Mouse (Mus musculus) layer of hippocampus, postnatal 14 days (tissue): ENCODE results near the gene Ccn5. TPM values are rescaled to one million over a fixed set of nuclear protein-coding genes. Genes with fewer than 3 reads are reported as not detected.

ENCODE experiments used
- DNase-seq, 2 experiments: peaks; one replicate each; pipeline ENCODE4 v3.0.0; 2021 to 2022; ENCODE audit warnings: low spot score in 2 of 2, mixed read lengths in 1 of 2
- long read RNA-seq, 2 experiments: library from polyadenylated mRNA; stranded (forward); transcript quantifications; one replicate each; pipeline ENCODE4 v2.0.0; 2021
- total RNA-seq, 2 experiments: library from RNA; stranded (reverse); gene quantifications; 2 replicates each; pipeline ENCODE4 v1.2.3; 2021

The Ccn5 gene
- not detected for total RNA-seq
- long read RNA-seq, experiment 1 = 0 reads
- long read RNA-seq, experiment 2 = 0 reads

DNA sequence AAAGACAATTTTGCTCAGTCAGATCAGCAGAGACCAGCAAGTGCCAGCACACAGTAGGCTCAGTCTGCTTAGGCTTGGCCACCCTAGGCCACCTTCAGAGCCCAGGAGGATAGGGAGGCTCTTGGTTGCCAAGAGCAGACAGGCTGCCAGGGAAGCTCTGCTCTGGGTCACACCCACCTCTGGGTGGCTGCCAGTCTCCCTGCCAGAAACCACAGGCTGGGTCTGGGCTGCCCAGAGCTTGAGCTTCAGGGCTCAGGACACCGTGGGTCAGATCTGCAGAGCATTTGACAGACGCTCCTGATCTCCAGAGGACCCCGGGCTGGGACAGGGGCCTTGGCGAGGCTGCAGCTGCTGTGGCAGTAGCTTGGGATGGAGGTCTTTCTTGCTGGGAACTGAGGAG, at the start of gene Ccn5:
TSS of gene Ccn5 (plus strand) at position 255 of the 400 bp plus-strand sequence.
- DNase-seq = peak in 1 of 2 experiments; percentile 26

DNA sequence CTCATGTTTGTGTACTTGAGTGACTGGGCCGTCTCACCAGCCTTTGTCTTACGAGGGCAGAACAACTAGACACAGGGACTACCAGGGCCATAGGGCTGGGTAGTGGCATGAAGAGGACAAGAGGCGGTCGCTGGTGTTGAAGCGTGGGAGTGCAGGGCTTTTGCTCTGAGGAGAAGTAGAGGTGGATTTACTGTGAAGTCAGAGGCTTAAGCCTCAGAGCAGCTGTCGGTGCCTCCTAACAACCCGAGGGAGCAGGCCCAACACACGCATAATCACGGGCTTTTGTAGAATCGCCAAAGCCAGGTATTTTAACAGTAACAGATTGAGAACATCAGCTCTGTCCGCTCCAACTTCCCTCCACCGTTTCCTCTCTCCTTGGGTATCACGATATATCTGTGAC, 44.0 kb upstream of the Ccn5 start:
- no peak for DNase-seq

DNA sequence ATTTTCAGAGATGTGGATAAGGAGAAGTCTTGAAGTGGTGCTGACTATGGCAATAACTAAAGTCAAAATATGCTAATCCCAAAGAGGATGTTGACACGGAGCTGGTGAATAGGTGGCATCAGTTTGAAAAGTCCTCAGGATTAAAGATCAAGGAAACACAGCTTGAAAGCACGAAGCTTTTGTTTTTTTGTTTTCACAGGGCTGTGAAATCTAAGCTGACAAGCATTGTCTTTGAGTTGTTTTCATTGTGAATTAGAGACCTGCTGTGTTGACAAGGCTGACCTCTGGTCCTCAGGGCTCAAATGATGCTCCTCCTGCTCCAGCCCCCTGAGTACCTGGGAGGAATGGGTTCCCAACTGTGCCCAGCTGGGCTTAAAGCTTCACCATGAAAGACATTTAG, 43.6 kb upstream of the Ccn5 start:
- DNase-seq = no peak

- DNase-seq = no peak
Observed at GRCm38 (mm10) chr2:163778896-163779295, 41.8 kb upstream of the Ccn5 start.

- DNase-seq = no peak
Observed at GRCm38 (mm10) chr2:163783368-163783767, 37.3 kb upstream of the Ccn5 start.

- DNase-seq = no peak
Observed at GRCm38 (mm10) chr2:163783901-163784300, 36.8 kb upstream of the Ccn5 start.

DNA sequence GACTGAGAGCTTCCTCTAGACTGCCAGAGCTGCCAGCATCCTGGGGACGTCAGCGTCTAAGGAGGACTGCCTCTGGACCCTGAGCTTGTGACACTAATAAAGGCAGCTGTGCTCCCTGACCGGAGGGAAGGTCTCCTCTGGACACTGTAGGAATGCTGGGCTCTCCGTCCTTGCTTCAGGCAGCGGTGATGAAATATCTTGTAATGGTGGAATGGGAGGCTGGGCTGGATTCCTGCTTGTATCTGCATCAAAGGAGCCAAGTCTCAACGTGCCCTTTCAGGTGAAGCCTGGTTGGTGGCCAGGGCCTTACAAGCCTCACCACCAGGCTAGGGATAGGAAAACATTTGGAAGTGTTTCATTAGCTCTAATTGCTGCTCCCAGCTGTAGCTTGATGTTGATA, 33.6 kb upstream of the Ccn5 start:
- no peak for DNase-seq

GRCm38 (mm10) chr2:163787709-163788108, 33.0 kb upstream of the Ccn5 start:
- DNase-seq = peak in 1 of 2 experiments; percentile 52

DNA sequence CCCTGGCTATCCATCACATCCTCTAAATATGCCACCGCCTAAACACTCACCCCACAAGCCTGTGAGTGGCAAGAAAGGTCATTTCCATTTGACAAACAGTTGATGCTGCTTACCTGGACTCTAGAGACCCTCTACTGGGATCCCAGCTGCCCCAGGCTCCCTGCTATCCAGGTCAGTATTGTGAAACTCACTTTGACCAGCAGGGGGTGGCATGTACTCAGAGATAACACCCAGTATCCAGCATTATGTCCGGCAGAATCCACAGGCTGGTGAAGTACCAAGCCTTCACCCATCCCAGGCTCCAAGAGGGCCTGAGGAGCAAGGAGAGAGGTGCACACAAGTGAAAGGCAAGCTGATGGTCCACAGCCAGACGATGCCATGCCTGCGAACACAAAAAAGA, 32.2 kb upstream of the Ccn5 start:
- DNase-seq = peak; percentile 74 to 83

DNA sequence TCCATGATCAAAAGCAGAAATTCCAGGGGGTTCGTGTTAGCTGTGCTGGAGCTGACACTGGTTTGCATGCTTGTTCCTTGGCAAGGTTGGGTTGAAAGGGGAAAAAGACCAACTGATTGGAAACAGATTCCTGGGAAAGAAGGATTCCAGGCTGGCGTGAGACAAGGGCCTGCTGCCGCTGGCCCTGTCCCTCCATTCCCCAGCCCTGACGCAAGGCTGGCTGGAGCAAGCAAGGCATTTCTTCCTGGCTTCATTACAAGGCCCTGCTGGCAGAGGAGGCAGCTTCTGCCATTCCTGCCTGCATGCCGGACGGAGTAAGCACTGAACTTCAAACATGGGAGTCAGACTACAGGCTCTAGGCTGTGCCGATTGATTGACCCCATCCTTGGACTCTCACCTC, 22.2 kb upstream of the Ccn5 start:
- no peak for DNase-seq

GRCm38 (mm10) chr2:163800832-163801231, 19.8 kb upstream of the Ccn5 start:
- no peak for DNase-seq

DNA sequence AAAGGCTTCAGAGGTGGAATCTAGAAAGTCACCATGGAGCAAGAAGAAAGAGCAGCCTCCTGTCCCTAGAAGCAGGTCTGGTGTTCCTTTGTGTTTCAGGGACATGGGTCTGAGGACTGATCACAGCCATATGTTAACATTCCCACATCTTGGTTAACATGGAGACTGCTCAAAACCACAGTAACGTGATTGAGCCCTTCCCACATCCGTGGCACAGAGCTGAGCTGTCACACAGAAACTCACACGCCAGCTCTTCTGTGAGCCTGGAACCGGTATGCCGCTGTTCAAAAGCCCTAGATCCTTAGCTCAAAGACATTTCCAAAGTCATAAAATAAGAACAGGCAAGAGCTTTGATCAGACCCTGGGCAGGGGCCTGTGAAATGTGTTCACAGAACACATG, 19.3 kb upstream of the Ccn5 start:
- DNase-seq = no peak

- DNase-seq = no peak
Observed at GRCm38 (mm10) chr2:163803838-163804237, 16.8 kb upstream of the Ccn5 start.

- peak in 1 of 2 experiments; percentile 54 for DNase-seq
Observed at GRCm38 (mm10) chr2:163809166-163809565, 11.5 kb upstream of the Ccn5 start.

DNA sequence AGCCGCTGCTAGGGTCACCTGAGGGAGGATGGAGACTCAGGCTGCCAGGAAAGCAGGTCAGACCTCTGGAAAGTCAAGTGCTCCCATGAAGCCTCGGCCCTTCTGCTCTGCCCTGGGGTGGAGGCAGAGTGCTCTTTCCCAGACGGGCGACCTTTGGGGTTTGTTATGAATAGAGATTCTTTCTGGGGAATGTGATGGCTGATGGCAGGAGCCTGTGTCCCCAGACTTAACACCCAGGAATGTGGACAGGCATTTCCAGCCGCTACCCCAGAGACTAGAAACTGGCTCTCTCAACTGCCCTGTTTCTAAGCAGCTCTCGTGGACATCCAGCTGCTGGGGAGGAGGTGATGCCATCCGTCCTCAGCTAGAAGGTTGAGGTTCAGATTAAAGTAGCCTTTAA, 11.0 kb upstream of the Ccn5 start:
- DNase-seq = no peak

- DNase-seq = no peak
Observed at GRCm38 (mm10) chr2:163813077-163813476, 7.6 kb upstream of the Ccn5 start.

GRCm38 (mm10) chr2:163814739-163815465, 5.8 kb upstream of the Ccn5 start:
- DNase-seq = no peak

GRCm38 (mm10) chr2:163823248-163823647, 2.6 kb downstream of the Ccn5 start:
- DNase-seq = peak; percentile 51 to 60

- DNase-seq = no peak
Observed at GRCm38 (mm10) chr2:163823771-163824170, 3.1 kb downstream of the Ccn5 start.

GRCm38 (mm10) chr2:163825861-163826260, 5.2 kb downstream of the Ccn5 start:
- no peak for DNase-seq

DNA sequence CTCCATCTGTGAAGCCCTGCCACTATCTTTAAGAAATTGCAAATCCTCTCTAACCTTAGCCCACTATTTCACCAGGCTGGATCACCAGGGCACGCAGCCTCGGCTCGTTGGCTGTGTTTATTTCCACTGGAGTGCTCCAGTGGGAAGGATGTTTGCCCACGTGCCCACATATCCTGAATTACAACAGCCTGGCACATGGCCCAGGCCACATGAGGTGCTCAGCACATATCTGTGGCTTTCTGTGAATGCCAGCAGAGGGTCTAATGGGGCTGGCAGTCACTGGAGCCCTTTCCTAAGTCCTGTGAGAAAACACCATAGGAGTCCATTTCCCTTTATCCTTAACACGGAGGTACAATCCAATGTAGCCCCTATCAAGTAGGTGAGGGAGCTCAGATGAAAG, 5.8 kb downstream of the Ccn5 start:
- no peak for DNase-seq

DNA sequence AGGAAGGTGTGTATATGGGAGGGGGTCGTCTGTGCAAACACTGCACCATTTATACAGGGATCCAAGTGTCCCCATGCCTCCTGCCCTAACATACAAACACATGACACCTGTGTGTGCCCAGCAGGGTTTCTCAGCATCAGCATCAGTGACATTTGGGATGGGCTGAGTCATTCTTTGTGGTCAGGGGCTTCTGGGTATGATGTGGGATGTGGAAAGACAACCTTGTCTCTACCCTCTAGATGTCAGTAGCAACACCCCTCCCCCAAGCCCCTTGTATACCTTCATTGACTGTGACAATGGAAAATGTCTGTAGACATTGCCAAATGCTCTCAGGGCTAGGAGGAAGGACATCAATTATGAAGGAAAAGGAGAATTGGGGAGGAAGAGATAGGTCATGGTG, 10.5 kb downstream of the Ccn5 start:
- no peak for DNase-seq

GRCm38 (mm10) chr2:163838043-163838442, 17.4 kb downstream of the Ccn5 start:
- peak; percentile 82 to 91 for DNase-seq
